Mouse (Mus musculus) A20 (cell line): Measurements from ENCODE around the gene Mag.
"Not testable (repeated sequence)": the region's sequence is repeated elsewhere in the genome, so short reads cannot be mapped to it uniquely, and the experiment has no call there.

ENCODE experiments used
- DNase-seq: peaks from one replicate; pipeline ENCODE4 v3.0.0-alpha.2; 2011; ENCODE audit warnings: low read depth, low spot score

Mag gene

DNA sequence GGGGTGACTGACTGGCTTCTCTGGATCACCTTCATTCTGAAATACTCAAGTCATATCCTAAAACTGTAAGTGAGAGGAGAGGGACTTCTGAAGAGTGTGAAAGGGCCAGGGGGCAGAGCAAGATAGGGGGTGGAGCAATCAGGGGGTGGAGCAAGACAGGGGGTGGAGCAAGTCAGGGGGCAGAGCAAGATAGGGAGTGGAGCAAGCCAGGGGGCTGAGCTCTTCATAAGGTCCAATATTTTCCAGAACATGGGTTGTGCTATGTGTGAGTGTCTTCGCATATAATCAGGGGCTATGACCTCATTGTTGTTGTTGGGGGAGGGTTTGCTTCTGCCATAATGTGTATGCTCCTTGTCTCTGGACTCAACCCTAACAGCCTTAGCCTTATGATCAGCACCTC lies 25.4 kb upstream of the Mag start:
- not testable (repeated sequence) for DNase-seq

DNA sequence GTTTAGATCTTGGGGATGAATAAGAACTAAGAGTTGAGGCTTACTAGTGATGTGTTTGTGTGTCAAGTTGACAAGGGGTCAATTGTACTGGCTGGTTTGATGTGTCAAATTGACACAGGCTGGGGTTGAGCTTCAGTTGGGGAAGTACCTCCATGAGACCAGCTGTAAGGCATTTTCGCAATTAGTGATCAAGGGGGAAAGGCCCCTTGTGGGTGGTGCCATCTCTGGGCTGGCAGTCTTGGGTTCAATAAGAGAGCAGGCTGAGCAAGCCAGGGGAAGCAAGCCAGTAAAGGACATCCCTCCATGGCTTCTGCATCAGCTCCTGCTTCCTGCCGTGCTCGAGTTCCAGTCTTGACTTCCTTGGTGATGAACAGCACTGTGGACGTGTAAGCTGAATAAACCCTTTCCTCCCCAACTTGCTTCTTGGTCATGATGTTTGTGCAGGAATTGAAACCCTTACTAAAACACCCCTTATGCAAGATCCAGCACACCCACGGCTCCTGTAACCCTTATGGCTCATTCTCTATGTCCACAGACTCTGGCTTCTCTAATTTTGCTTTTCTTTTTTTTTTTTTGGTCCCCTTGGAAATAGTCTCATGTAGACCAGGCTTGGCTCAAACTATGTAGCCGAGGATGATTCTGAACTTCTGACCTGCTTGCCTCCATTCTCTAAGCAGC lies 20.9 kb upstream of the Mag start:
- DNase-seq = peak; percentile 71

- not testable (repeated sequence) for DNase-seq
Observed at GRCm38 (mm10) chr7:30924581-30924980, 9.9 kb upstream of the Mag start, which contains the start of gene Hamp2. TSS of gene Hamp2 (minus strand) at chr7:30924681.

DNA sequence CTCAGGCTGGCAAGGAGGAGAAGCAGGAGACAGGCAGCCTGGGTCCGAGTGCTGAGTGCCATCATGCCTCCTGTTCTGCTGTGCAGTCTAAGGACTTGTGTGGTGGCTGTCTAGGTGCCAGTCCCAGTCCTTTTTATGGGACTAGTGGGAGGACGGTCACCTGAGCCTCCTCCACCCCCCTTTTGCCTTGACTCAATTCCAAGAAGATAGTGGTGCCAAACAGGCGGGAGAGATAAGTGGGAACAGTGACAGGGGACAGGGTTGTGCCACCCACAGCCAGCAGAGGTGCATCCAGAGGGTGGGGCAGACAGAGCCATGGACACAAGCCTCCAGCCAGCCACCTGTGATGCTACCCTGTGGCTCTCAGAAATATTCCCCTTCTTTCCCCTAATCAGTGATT lies 9.4 kb upstream of the Mag start:
- no peak for DNase-seq

GRCm38 (mm10) chr7:30922490-30922889 lies 7.8 kb upstream of the Mag start:
- DNase-seq = not testable (repeated sequence)

DNA sequence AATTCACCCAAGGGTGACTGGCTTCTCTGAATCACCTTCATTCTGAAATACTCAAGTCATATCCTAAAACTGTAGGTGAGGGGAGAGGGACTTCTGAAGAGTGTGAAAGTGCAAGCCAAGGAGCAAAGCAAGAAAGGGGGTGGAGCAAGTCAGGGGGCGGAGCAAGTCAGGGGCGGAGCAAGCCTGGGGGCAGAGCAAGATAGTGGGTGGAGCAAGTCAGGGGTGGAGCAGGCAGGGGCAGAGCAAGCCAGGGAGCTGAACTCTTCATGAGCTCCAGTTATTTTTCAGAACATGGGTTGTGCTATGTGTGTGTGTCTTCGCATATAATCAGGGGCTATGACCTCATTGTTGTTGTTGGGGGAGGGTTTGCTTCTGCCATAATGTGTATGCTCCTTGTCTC lies 5.5 kb upstream of the Mag start:
- peak; percentile 66 for DNase-seq

DNA sequence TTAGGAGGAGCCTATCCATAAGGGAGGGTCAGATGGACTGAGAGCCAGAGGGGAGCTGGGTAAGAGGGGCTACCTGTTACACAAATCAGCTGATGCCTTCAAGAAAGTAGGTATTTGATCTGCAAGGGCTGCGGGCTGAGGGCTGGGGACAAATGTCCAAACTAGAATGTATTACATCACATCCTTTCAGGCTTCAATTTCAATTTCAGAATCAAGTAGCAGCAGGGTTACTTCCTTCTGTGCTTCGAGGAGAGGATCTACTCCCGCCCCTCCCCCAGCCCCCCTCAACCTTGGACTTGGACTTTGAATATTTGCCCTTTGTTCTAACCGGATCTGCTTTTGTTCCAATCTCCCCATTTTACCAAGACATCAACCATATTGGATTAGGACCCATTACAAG lies 2.5 kb upstream of the Mag start:
- DNase-seq = no peak

- no peak for DNase-seq
Observed at GRCm38 (mm10) chr7:30916713-30917112, 2.0 kb upstream of the Mag start.

GRCm38 (mm10) chr7:30909773-30910172 lies 4.9 kb downstream of the Mag start:
- no peak for DNase-seq

- no peak for DNase-seq
Observed at GRCm38 (mm10) chr7:30908992-30909431, 5.7 kb downstream of the Mag start.

DNA sequence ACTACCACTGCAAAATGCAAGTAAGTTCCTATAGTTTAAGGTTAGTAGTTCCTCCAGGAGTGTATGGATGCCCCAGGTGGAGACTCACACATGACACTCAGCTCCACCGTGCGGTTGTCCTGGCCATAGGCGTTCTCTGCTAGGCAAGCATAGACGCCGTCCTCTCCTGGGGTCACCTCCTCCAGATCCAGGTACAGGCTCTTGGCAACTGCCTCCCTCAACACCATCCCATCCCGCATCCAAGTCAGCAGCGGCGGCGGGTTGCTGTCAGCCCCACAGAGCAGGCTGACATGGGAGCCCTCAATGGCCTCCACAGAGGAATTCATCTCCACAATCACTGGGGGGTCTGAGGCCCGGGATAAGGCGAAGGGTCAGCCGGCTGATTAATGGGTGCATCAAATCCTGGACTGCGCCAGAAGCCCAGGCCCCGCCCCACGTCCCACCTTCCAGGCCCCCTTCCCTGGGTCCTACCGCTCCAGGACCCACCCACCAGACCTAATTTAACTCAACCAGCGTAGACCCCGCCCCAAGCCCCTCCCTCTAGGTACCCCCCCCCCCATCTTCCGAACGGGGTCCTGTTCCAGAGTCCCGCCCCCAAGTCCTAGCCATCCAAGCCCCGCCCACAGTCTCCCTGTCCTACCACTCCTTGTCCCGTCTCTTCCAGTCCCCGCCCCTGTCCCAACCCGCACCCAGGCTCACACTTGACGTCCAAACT lies 6.2 kb downstream of the Mag start:
- DNase-seq = no peak

- peak; percentile 60 for DNase-seq
Observed at GRCm38 (mm10) chr7:30904042-30904441, 10.6 kb downstream of the Mag start.

DNA sequence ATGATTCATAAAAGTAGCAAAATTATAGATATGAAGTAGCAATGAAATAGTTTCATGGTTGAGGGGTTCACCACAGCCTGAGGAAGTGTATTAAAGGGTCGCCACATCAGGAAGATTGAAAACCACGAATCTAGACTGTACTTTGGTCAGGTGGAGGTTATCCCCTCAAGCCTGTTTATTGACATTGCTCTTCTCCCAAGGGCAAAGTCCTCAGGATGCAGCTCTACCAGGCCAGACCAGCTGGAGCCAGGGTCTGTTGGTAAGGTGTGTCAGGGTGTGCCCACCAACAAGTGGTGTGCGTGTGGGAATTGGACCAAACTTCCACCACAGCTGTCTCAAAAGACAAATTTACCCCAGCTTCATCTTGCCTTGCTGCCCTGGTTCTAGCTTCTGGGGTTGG lies 19.5 kb downstream of the Mag start:
- peak; percentile 7 for DNase-seq

- no peak for DNase-seq
Observed at GRCm38 (mm10) chr7:30892515-30892914, 22.2 kb downstream of the Mag start.

- DNase-seq = peak; percentile 46
Observed at GRCm38 (mm10) chr7:30891746-30892145, 22.9 kb downstream of the Mag start.

DNA sequence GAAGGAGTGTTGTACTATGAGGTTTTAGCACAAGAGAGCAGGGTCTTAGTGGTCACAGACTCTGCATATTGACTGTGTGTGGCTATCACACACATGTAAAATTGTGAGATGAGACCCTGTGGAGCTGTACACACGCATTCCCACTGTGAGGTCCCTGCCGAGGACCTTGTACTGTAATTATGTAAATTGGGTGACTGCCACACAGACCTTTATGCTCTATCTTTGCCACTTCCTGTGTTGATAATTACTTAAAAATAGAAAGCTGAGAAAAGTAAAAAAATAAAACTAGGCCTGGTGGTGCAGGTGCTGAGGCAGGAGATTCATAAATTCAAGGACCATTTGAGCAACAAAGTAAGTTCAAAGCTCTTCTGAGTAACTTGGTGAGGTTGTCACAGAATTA lies 24.0 kb downstream of the Mag start:
- peak; percentile 79 for DNase-seq

DNA sequence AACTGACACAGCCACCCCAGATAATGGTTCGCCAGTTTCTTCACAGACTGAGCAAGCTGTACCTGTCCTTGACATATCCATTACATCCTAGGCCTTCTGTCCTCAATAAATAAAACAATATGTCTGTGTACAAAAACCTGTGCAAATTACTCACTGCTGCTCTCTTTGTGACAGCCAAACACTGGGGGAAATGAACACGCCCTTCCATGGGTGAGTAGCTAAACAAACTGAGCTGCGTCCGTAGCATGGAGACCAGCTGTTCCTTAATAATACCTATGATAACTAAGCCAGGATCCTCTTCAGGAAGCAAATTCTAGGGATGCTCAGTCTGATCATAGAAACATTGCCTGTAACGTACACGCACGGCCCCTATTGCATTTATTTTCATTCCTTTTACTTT lies 25.9 kb downstream of the Mag start:
- peak; percentile 36 for DNase-seq

- DNase-seq = peak; percentile 93
Observed at GRCm38 (mm10) chr7:30887568-30888188, 27.0 kb downstream of the Mag start.

DNA sequence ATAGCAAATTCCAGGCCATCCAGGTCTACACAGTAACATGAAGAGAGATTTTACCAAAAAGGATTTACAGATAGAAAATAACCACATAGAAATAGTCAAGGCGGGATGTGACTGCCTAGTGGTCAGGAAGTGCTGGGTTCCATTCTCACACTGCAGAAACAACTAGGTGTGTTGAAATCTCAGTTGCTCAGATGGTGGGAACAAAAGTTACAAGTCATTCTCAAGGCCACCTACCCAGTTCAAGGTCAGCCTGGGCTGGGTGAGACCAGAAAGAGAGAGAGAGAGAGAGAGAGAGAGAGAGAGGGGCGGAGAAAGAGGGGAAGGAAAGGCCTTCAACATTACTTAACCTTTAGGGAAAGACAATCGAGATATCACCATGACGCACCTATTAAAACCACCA lies 27.8 kb downstream of the Mag start:
- DNase-seq = peak; percentile 69

- no peak for DNase-seq
Observed at GRCm38 (mm10) chr7:30884047-30884446, 30.6 kb downstream of the Mag start.

DNA sequence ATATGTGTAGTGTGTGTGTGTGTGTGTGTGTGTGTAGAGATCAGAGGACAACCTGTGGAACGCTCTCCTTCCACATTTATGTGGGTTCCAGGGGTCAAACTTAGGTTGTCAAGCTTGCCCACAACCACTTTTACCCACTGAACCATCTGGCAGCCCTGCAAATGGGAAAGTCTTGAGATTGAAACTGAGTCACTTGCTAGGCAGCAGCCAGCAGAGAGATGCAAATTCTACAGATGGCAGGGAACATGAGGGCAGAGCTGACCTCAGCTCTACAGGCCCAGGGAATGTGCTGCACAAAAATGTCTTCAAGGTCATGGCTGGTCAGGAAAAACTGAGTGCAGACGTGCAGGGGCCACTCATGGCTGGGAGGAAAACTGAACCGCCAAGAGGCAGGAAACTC lies 33.3 kb downstream of the Mag start:
- peak; percentile 65 for DNase-seq

DNA sequence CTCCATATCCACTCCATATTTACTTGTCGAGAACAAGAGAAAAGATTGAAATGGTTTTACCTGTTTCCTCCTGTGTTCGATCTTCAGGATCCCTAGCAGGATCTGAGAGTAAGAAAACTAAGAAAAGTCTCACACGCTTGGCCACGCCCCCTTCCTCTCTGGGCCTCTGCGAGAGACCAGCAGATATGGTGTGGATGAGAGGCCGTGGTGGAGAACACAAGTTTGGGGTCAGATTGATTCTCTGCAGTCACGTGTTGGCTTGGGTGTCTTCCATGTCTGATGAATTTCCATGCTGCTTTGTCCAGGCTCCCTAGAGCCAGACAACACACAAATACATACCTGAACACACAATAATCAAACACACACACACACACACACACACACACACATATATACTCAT lies 34.5 kb downstream of the Mag start, which contains the start of gene Cd22:
TSS of gene Cd22 (minus strand) at position 167 of the 400 bp plus-strand sequence.
- DNase-seq = peak; percentile 82

DNA sequence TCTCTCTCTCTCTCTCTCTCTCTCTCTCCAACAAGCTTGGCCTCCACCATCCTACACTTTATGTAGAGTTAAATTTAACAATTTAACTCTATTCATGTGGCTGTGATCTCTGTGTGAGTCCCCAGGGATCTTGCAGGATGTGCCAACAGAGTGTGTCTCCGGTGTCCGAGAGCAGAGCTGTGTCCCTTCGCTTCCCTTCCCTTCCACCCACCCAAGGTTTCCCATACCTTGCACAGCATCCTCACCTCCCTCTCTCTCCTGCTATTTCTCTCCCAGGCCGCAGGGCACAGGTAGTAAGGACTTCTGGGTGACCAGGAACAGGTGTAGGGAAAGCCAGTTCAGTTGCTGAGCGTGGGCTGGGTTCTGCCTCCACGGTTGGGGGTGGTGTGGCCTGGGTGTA lies 35.7 kb downstream of the Mag start:
- peak; percentile 67 for DNase-seq
